Mouse (Mus musculus): ENCODE data around the gene Ush2a.
A peak's percentile ranks its signal among the peaks of the same experiment; 100 is the strongest.

Gene Ush2a

DNA sequence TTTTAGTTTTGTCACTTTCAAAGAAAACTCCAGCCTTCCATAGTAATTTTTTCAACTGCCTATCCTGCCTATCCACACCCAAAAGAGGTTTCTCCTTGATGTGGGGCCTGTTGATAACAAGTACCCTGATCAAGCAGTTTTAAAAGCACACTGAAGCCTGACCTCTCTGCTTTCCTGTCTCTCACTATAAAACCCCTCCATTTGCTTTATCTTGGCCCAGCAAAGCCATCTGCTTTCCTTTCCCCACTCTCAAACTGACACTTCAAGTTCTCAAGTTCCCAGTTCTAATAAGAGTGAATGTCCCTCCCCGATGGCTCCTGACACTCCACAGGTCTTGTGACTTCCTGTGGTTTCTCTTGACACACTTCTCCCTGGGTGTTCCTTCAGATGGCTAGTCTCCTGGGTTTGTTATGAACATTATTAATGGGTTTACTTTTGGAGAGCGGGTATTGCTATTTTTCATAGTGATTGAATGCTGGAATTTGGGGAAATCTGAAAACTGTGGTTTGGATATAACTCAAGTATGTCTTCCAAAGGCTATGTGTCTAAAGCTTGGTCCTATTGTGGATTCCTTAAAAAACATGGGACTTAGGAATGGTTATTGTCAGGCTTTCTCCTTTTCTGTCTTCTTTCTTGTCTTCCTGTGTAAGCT, 126.1 kb downstream of the Ush2a start:
- no peak for DNase-seq

DNA sequence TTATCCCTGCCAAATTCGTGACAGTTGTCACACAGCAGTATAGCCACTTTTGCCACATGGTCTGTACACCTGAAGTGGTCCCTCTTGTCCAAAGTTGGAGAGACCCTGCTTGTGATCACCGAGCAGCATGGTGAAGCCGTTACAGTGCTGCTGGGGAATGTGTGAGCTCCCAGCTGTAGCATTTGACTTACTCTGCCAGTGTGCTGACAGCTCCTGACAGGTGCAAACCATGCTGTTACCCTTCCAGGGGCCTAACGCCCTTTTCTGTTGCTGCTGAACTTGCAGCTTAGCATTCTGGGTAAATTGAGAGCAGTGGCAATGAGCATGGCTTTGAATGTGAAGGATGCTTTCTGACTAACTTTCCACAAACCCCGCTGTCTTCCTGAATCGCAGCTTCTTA, 128.3 kb downstream of the Ush2a start:
- DNase-seq, result no peak

DNA sequence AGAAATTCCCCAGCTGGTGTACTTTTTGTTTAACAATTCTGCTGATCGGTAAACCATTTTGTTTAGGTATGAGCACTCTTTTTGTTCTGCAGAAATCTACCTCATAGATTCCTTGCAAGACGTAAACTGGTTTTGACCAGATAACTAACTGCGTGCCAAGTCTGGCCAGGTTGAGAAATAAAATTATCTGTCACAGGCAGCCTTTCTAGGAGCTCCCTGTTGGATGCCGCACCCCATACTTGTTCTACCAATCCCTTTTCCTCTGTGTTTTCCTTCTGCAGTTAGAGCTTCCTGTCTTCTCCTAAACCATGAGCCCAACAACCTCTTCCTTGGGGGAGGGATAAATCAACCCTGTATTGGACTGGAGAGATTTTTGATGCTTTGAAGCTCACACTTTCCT, 145.4 kb downstream of the Ush2a start:
- DNase-seq, result no peak

DNA sequence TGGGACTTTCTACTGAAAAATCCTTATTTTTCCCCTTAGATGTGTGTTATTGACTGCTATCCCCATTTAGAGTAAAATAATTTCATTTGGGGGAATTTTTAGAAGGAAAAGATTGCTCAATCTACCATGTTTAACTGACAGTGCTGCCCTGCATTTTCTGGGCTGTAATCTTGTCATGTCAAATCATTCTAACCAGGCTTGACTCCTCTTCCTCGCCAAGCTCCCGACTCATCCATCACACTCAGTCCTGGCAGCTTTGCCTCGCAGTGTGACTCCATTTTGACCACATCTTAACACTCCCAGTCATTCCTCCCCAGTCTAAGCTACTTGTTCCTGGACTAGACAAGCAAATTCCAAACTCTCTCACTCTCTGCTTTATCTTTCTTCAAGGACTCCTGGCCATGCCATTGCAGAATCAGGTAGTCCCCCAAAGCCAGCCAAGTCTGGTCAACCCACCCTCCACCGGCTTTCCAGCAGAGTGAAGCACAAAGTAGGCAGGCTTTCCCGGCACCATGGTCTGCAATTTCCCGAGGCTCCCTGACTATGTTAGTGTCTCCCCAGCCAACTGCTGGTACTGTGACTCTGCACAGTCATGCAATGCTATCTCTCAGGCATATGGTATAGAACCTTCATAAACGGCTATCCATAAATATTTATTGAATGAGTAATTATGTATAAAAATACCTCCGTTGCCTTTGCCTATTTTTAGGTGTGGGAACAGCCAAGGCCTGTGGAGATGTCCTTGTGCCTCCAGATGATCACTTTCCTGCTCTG, 146.0 kb downstream of the Ush2a start:
- no peak for DNase-seq

DNA sequence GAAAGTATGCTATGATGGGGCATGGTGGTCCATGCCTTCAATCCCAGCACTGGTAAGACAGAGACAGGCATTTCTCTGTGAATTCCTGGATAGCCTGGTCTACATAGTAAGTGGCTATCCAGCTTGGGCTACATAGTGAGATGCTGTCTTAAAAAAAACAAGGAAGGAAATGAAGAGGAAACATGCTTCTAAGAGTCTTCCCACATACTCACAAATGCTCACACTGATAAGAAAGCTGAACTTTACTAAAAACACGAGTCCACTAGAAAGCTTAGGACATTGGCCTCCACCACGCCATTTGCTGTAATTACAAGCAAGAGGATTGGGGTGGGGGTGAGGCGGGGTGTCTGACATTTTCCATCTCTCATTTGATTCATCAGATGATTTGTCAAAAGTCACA, 148.7 kb downstream of the Ush2a start:
- DNase-seq, result no peak

DNA sequence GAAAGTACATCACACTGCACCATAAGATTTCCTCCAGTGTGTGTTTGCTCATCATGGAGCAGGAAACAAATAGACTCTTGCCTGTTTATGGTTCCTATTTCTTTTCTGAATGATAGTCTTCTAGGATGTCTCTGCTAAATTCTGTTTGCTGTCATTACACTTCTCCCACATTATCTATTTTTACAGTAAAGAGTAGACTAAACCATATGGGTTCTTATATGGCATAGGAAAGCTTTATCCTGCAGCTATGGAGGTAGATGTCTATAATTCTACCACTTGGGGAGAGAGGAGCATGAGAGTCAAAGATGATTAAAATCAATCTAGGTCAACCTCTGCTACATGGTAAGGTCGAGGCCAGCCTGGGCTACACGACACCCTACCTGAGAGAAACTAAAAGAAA, 158.7 kb downstream of the Ush2a start:
- DNase-seq, result no peak

DNA sequence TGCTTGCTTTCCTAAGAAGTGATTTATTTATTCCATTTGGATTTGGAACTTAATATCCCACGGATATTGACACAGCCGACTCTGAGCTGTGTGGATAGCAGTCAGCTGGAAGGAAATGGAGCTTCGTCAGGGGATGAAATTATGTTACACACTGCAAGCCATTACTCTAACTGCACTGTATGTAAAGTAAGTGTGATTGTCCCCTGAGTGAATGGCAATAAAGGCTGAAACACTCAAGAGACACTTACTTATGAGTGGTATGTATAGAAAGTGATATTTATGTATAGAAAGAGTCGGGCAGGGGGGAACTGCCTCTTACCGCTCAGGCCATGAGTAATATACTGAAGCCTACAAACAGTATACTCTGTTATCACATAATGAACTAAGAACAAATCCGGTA, 166.3 kb downstream of the Ush2a start:
- DNase-seq, result no peak

DNA sequence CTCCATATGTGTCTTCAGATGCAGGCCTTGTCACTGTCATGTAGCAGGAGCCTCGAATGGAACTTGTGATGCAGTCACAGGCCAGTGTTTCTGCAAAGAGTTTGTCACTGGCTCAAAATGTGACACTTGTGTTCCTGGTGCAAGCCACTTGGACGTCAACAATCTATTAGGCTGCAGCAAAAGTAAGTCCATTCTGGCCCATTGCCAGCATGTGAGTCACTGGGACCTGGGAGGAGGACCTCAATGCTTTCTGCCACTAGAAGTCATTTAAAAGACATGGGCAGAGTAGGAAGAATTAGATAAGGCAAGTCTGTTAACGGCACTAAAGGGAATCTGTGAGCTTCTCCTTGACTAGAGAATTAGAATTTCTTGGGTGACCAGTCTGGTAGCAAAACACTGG, 168.9 kb downstream of the Ush2a start:
- DNase-seq, result peak; percentile 6 to 20

DNA sequence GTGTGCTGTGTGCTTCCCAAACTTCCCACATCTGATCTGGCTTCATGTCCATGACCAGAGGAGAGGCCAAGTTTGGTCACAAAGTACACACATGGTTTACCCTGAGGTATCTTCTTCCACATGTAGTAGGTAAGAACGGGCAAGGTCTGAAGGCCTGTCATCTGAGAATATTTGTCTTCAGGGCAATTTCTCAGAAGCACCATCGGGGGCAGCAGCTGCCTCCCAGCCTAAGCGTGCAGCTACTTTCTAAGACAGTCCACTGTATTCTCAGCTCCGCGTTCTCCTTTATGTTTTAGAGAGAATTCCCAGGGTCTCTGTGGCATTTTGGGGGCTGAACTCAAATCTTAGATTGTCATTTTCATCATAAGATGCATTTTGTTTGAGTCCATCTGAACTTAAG, 186.1 kb downstream of the Ush2a start:
- no peak for DNase-seq

DNA sequence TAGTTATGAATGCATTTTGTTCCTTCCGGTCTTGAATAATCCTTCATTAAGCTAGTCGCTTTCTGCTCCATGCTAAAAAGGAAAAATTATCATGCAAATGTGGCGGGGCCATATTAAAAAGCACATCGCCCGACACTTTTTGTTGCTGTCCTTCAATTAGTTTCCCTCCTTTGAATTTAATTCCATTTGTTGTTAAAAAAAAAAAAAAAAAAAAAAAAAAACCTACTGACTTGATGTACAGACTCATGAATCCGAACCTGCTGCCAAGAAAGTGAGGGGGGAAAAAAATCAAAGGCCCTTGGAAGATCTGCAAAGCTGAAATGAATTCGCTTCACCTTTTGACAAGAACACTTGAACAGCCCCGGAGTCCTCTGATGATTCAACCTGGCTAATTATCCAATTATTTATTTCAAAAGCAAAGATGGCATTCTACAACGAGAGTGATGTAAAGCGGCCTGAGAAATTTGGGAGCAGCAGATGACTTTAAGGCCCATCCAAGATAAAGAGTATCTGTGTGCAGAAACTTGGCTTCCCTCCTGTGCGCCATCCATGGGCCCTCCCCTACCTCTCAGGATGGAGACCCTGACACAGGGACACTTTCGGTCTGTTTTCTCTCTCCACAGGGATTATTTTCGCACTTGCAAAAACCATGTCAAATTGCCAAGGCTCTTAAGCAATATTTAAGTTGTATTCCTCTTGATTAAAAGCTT, 194.8 kb downstream of the Ush2a start:
- DNase-seq, result no peak

DNA sequence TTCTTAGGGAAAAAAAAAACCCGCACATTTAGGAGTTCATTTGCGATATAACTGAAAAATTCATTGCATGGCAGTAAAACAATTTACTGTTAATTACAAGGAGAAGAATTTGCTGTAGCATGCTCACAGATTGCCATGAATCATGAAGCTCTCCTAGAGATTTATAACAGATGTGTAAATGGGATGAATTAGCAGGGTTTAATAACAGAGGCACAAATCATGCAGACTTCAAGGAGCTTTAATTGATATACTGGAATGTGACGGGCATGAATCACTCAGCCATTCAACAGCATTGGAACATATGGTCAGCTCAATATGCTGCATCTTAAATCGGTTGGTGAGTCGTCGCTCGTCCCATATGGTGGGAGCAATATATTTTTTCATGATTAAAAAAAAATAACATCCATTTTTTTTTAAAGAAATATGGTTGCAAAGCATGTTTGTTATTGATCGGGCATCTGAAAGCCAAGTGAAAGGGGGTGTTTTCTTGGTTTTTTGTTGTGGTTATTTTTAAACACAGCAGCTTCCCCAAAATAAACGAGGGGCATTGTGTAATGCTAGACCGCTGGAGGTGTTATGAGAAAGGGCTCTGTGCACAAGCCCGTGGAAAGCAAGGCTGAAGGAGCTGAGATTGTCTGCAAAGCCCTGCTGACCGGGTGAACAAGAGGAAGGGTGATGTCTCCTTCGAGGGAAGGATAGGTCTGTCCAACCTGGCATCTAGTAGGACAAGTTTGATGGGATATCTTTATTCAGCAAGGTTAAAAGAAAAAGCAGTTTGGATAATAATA, 195.6 kb downstream of the Ush2a start:
- DNase-seq, result no peak

DNA sequence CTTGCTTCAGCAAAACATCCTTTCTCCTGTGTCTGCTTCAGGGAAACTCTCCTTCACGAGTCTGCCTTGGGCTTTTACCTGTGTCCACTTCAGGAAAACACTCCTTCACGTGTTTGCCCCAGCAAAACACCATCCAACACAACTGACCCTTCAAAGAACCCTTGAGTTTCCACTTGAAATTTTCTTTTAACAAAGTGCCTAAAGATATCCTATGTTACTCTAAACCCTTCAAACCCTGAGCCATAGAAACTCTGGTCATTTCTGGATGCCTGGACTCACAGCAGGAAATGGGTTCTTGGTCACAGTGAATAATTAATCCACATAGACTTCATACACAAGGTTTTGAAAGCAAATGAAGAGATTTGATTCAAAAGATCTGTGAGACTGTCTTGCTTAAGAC, 199.4 kb downstream of the Ush2a start:
- no peak for DNase-seq

DNA sequence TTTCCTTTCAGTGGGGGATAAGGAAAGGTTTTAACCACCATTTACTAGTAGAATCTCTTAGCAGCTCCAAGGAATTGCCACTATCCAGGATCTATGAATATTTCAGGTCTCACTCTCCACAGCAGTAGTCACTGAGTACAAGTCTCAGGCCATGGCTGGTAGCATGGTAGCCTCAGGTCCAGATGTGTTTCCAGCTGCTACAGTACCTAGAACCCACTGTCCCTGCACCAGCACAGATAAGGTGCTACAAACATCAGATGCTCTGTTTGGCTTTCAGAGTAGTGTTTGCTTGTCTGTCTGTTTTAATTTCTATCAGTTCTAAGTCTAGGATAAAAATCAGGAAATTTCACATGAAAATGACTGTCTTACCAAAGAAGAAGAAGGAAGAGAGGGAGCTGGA, 202.8 kb downstream of the Ush2a start:
- no peak for DNase-seq

DNA sequence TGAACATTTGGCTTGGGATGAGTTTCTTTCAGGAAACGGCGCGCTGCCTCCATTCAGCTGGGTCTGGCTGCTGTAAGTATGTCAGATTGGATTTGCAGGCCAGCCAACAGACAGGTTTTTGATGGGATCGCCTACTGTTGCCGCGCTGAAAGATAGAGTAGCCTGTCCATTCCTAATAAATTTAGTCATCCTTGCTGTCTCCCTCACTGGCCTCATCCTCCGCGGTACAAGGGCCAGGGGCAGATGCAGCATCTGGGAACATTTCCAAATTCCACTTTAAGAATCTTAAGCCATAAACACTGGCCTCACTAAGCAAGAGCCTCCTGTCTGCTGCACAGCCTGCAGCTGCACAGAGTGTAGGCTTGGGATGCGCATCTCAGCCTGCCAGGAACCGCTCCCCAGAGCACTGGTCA, 206.6 kb downstream of the Ush2a start:
- DNase-seq, result peak; percentile 4 to 38

DNA sequence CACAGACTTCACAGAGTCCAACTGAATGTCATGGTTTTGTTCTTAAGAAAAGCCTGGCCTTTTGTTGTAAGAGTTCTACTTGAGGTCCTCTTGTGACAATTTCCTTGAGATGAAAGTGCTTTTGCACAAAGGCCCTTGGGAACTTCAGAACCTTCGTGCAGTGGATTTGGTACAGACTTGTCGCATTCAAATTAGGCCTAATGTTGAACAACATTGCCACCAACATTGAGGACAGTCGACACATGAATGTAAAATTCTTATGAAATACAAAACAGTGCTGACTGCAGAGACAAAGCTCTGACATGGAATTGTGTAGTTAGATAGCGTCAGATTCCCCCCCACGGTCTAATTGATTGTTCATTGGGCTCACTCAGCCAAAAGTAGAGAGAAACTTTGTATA, 243.1 kb downstream of the Ush2a start:
- no peak for DNase-seq

DNA sequence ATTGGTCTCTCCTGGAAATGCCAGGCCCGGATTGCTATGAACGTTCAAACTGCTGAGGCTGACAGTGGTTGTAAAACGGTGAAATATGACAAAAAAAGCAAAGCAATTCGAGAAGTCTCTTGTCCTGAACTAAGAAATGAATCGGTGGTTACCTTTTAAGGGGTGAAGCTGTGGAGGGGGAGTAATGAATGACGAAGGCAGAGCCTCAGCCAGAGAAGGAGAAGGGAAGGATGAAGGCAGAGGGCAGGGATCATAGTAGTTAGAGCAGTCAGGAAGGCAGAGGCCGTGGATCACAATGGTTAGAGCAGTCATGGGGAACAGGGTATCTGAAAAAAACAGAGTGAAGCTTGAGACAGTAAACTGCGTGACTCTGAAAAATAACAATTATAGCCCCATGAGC, 257.0 kb downstream of the Ush2a start:
- DNase-seq, result no peak

DNA sequence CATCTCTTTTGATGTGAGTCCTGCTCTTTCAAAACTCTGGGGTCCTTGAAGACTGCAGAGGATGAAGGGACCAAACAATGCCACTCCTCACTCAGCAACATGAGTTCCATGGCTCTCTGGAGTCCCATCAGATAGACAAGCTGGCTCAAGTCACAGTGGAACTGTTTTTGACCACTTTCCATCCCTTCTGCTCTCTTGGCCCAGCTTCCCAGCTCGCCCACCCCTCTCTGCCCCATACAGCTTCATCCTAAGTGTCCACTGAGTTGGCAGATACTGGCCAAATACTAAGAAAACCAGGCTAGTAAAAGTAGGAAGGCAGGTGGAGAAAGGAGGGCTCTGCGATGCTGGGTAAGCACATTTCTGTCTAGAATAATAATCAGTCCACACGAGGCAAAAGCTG, 265.6 kb downstream of the Ush2a start:
- DNase-seq, result no peak

DNA sequence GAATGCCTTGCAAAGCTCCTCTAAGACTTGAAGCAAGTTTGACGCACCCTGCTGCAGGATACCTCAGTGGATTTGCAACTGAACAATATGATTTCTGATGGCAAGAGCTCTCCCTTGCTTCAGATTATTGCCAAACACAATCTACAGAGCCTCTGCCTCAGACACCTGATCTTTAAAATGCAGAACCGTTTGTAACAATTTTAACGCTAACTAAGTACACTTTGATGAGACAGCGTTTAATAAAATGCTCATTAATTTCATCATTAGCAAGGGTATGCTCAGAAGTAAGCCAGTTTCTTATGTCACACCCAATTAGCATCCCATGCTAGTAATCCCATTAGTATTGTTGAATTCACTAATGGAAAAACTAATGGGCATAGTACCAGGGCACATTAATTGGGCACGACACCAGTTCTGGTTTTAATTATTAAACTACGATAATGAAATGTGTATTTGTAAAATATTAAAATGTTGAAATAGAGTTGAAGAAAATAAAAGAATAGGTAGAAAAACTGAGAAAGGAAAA, 267.8 kb downstream of the Ush2a start:
- DNase-seq, result no peak

DNA sequence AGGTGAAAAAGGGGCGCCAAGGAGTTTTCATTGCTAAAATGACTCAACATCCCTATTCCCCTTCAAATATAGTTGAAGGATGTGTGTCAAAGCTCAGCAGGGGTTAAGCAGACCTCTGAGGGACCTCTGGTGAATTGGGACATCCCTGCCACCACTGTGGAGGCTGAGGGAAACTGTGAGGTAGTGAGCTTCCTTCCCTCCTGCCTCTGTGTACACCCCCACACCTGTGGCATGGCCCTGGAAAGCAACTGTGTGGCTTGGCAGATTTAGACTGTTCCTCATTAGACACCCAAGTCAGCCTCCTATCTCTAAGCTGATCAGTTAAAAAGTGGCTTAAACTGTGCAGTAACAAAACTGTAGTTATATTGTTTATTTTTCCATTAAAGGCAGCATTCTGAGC, 275.2 kb downstream of the Ush2a start:
- DNase-seq, result no peak

DNA sequence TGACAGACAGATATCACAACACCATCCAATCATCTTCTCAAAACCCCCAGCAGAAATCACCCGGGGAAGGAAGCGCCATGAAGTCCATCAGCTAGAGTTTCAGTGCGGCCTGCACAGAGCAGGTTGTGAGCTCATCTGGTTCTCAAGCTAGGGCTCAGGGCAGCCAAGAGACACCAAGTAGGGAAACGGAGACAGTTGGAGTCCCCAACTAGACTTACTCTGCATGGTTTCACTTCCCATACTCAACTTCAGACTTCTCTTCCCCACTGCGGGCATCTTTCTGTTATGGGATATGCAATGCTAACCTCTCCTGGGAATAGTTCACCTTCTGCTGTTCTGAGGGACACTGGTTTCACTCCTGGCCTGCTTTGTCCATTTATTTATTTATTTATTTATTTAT, 277.8 kb downstream of the Ush2a start:
- DNase-seq, result no peak

DNA sequence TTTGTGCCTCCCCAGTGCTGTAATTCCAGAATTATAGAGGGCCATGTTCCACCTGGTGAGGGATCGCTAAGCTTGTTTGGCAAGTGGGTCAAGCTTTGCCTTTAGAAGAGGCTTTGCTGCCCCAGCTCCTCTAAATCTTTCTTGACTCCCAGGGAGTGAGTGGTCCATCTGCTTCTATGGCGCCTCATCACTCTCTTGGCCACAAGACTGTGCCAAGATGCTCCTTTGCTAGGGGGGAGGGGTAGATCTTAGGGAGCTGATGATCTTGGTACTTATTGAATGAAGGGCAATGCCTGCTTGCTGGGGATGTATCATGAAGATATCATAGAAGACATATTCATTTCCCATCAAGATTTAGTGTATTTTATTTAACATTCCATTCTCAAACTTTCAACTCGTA, 279.7 kb downstream of the Ush2a start:
- DNase-seq, result no peak

DNA sequence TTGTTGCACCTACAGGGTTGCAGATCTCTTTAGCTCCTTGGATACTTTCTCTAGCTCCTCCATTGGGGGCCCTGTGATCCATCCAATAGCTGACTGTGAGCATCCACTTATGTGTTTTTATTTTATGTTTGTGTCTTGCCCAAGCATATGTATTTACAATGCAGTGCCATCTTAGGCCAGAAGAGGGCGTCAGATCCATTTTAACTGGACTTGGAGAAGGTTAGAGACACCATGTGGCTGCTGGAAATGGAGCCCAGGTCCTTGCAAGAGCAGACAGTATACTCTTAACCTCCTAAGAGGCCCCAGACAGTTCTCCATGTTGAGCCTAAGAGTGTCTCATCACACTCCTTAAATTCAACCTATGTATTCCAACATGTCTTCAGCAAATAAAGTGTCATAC, 281.5 kb downstream of the Ush2a start:
- no peak for DNase-seq

DNA sequence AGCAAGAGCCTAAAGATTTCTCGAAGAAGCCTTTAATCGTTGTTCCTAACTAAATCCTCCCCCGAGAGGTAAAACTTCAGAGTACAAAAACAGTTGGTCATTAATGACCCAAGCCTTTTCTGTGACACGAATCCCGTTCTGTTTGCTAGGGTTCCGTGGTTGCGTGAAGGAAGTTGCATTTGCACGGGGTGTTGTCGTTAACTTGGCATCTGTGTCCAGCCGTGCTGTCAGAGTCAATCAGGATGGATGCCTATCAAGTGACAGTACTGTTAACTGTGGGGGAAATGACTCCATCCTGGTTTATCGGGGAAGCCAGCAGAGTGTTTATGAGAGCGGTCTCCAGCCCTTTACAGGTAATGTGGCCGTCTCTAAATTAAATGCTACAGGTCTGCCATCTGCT, 287.9 kb downstream of the Ush2a start:
- no peak for DNase-seq

Measured in lung, postnatal 4 days (tissue).